Mouse (Mus musculus) left cerebral cortex, postnatal 14 days (tissue): Measurements from ENCODE around the gene Hist1h2ae. TPM values are rescaled to one million over a fixed set of nuclear protein-coding genes. Genes with fewer than 3 reads are reported as not detected.
"Not testable (repeated sequence)": the region's sequence is repeated elsewhere in the genome, so short reads cannot be mapped to it uniquely, and the experiment has no call there.

Source experiments
- DNase-seq, 2 experiments: peaks; one replicate each; pipeline ENCODE4 v3.0.0; 2021 to 2022; ENCODE audit warnings: low spot score in 2 of 2, mixed read lengths in 1 of 2
- intact Hi-C: fragments of 180-260 bp; cut with DNase I; formaldehyde crosslinking; loops from one replicate; pipeline ENCODE4 v1.15.1; 2025
- total RNA-seq, 2 experiments: library from RNA; stranded (reverse); gene quantifications; 2 replicates each; pipeline ENCODE4 v1.2.3; 2021

The Hist1h2ae gene
- total RNA-seq, 2 experiments from 2014 or later, result 8.2 to 10.1 TPM

- peak; percentile 79 to 92 for DNase-seq
- intact Hi-C loops, result loop anchor here (1.0 to 2.0 kb wide), 2 partner anchors 13 to 33 kb away; no protein-coding TSS in a partner anchor
Observed at GRCm38 (mm10) chr13:23585442-23586098, 14.6 kb upstream of the Hist1h2ae start.

- intact Hi-C loops, result no loop called here
- DNase-seq, result peak; percentile 61 to 73
Observed at GRCm38 (mm10) chr13:23585029-23585441, 14.0 kb upstream of the Hist1h2ae start.

- no peak for DNase-seq
- intact Hi-C loops, result loop anchor here (5.0 kb wide), 2 partner anchors 113 to 153 kb away; partner anchors contain the start of genes Hist1h1c, Hist1h1t and Hist1h4c
Observed at GRCm38 (mm10) chr13:23584331-23584730, 13.3 kb upstream of the Hist1h2ae start.

- intact Hi-C loops, result loop anchor here (5.0 kb wide), 2 partner anchors 114 to 154 kb away; partner anchors contain the start of genes Hist1h1c, Hist1h1t and Hist1h4c
Observed at GRCm38 (mm10) chr13:23583387-23584068, 12.5 kb upstream of the Hist1h2ae start.

GRCm38 (mm10) chr13:23582219-23583056, 11.4 kb upstream of the Hist1h2ae start:
- intact Hi-C loops, result loop anchor here (5.0 kb wide), 2 partner anchors 115 to 155 kb away; partner anchors contain the start of genes Hist1h1c, Hist1h1t and Hist1h4c
- DNase-seq, result no peak

More at GRCm38 (mm10) chr13:23583387-23584068, 12.5 kb upstream of the Hist1h2ae start:
- DNase-seq, result no peak

GRCm38 (mm10) chr13:23581408-23582218, 10.6 kb upstream of the Hist1h2ae start, which contains the start of gene Hist1h4d:
Gene Hist1h4d, plus strand, starts transcription at chr13:23581598.
- intact Hi-C loops, result loop anchor here (5.0 kb wide), 2 partner anchors 116 to 156 kb away; partner anchors contain the start of genes Hist1h1c, Hist1h1t and Hist1h4c
- peak; percentile 98 for DNase-seq

- no peak for DNase-seq
- intact Hi-C loops, result no loop called here
Observed at GRCm38 (mm10) chr13:23577835-23578234, 6.8 kb upstream of the Hist1h2ae start.

GRCm38 (mm10) chr13:23576906-23577639, 6.1 kb upstream of the Hist1h2ae start:
- DNase-seq, result no peak
- intact Hi-C loops, result no loop called here

GRCm38 (mm10) chr13:23576351-23576881, 5.4 kb upstream of the Hist1h2ae start:
- intact Hi-C loops, result no loop called here
- DNase-seq, result no peak

GRCm38 (mm10) chr13:23575864-23576313, 4.9 kb upstream of the Hist1h2ae start:
- intact Hi-C loops, DNase-seq: not testable (repeated sequence)

- intact Hi-C loops, result no loop called here
- DNase-seq, result peak; percentile 52 to 74
Observed at GRCm38 (mm10) chr13:23575271-23575851, 4.3 kb upstream of the Hist1h2ae start, which contains the start of gene Hist1h3d. Gene Hist1h3d, plus strand, starts transcription at chr13:23575763.

- DNase-seq, intact Hi-C loops: not testable (repeated sequence)
Observed at GRCm38 (mm10) chr13:23574546-23575170, 3.6 kb upstream of the Hist1h2ae start.

- DNase-seq, result peak; percentile 96 to 98
Observed at GRCm38 (mm10) chr13:23573898-23574524, 3.0 kb upstream of the Hist1h2ae start, which contains the start of the genes Hist1h2bf and Hist1h2ad. Gene Hist1h2bf, minus strand, starts transcription at chr13:23574196. Gene Hist1h2ad, plus strand, starts transcription at chr13:23574381.

GRCm38 (mm10) chr13:23573034-23573897, 2.2 kb upstream of the Hist1h2ae start:
- DNase-seq, intact Hi-C loops: not testable (repeated sequence)

More at GRCm38 (mm10) chr13:23573898-23574524, 3.0 kb upstream of the Hist1h2ae start, which contains the start of the genes Hist1h2bf and Hist1h2ad:
- intact Hi-C loops, result not testable (repeated sequence)
